In genomic region chr5:143464757-143465118, GRCm38 (mm10) we compare ENCODE assay signal across 8 mouse cellular contexts. TPM values are rescaled to one million over a fixed set of nuclear protein-coding genes. Genes with fewer than 3 reads are reported as not detected.
A peak's percentile ranks its signal among the peaks of the same experiment; 100 is the strongest.
DNase-seq lines count a peak whose midpoint lies in the region; ATAC-seq and TF ChIP-seq lines count a peak whose summit lies in the region.

No protein-coding gene starts in this region.

- peak; percentile 39; the same call in 1 of the 2 replicates for ATAC-seq in heart, embryonic 14.5 days (ENCODE audit: insufficient number of reproducible peaks, insufficient read depth, low FRiP score, low read depth)
- peak; percentile 18 for ATAC-seq in Patski
- ATAC-seq in hindbrain, embryonic 13.5 days (ENCODE audit: low FRiP score): peak; percentile 73
- peak; percentile 48 for ATAC-seq in megakaryocyte-erythroid progenitor cell, adult 5-6 weeks (replicated peaks; ENCODE audit: low FRiP score, low TSS enrichment, poor library complexity, severe bottlenecking)

- H3K9me3 ChIP-seq in heart, embryonic 14.5 days (ENCODE audit: control insufficient read depth, low read length): no peaks in the 10 kb centered on the region
- H3K9me3 ChIP-seq in hindbrain, embryonic 13.5 days: no peaks in the 10 kb centered on the region

- H3K27ac ChIP-seq in heart, embryonic 14.5 days (replicated peaks in 1 of 2; ENCODE audit: control insufficient read depth in 1 of 2, insufficient read depth in 1 of 2, low read depth in 2 of 2, low read length in 2 of 2): peak overlapping the region; percentile 2 to 60
- peak overlapping the region; percentile 84 for H3K27ac ChIP-seq in hindbrain, embryonic 13.5 days

- H3K36me3 ChIP-seq in heart, embryonic 14.5 days (ENCODE audit: control insufficient read depth, insufficient read depth, low read length): peaks cover 25% of the 10 kb centered on the region
- H3K36me3 ChIP-seq in hindbrain, embryonic 13.5 days: peaks cover 30% of the 10 kb centered on the region

- WGBS in heart, embryonic 14.5 days: under 1% methylated on average over 20 of the region's 20 CpGs
- WGBS in hindbrain, embryonic 13.5 days: under 1% methylated on average over 20 of the region's 20 CpGs

- peak overlapping the region; percentile 88 for H3K4me2 ChIP-seq in heart, embryonic 14.5 days (ENCODE audit: low read length)
- H3K4me2 ChIP-seq in hindbrain, embryonic 13.5 days: peak overlapping the region; percentile 84

- TF ChIP-seq CTCF in Patski (IDR thresholded peaks at IDR 0.05): no peak

- no peaks in the 10 kb centered on the region for H3K27me3 ChIP-seq in heart, embryonic 14.5 days (ENCODE audit: control insufficient read depth, insufficient read depth, low read length)
- H3K27me3 ChIP-seq in Patski: peaks cover 3% of the 10 kb centered on the region
- H3K27me3 ChIP-seq in hindbrain, embryonic 13.5 days: no peaks in the 10 kb centered on the region

- H3K9ac ChIP-seq in heart, embryonic 14.5 days (ENCODE audit: low read length): peak overlapping the region; percentile 80
- H3K9ac ChIP-seq in hindbrain, embryonic 13.5 days: peak overlapping the region; percentile 86

- CTCF ChIA-PET in Patski (lab: Charles Lee): interaction anchor here (1.4 kb wide), 1 partner anchor 13 kb away, joined by 3 read pairs; no protein-coding TSS in a partner anchor

- peak overlapping the region; percentile 66 to 74 for H3K4me3 ChIP-seq in heart, embryonic 14.5 days (ENCODE audit: control insufficient read depth in 1 of 2, insufficient read depth in 1 of 2, low read depth in 1 of 2, low read length in 2 of 2)
- peak overlapping the region; percentile 81 for H3K4me3 ChIP-seq in hindbrain, embryonic 13.5 days

- in situ Hi-C loops in Patski (cut with MboI; ENCODE audit: low pct_unique_long_range_greater_than_20kb): no loop called here

- peaks cover 3 to 13% of the 10 kb centered on the region in 2 experiments; a peak in 2 of 4 replicates for H3K4me1 ChIP-seq in heart, embryonic 14.5 days (ENCODE audit: control insufficient read depth in 2 of 2, insufficient read depth in 2 of 2, low read length in 2 of 2)
- peaks cover 24% of the 10 kb centered on the region for H3K4me1 ChIP-seq in hindbrain, embryonic 13.5 days (replicated peaks)

- DNase-seq in heart, adult 18-20 months: no peak
- no peak for DNase-seq in Patski (ENCODE audit: low read depth, low spot score)
- no peak for DNase-seq in retina, postnatal 1 day
- DNase-seq in cerebellum, adult 18-20 months: no peak
- no peak for DNase-seq in c-Kit-positive CD71-positive TER-119-positive erythroid progenitor cells, embryonic 14.5 days (ENCODE audit: low spot score)

- POLR2A ChIA-PET in Patski (lab: Charles Lee): interaction anchor here (0.6 to 1.4 kb wide), 4 partner anchors 8 to 96 kb away, joined by 3 to 7 read pairs (median 4); no protein-coding TSS in a partner anchor

RNA-seq across cellular contexts. Expression of gene Daglb, which starts 0.4 kb away (rescaled TPM):
- polyA plus RNA-seq in heart, embryonic 14.5 days (2014; fragmentation: Nextera tagmentation; extraction: Ambion mirVana): 10.8 TPM in 2 replicates
- 1 to 10 TPM; 8.1 to 9.6 TPM for total RNA-seq in heart, adult 18-20 months (2021)
- 7.3 TPM for polyA plus RNA-seq in Patski (2021)
- 18.2 and 18.3 TPM in 2 replicates for polyA plus RNA-seq in hindbrain, embryonic 13.5 days (2015; fragmentation: Nextera tagmentation; extraction: Ambion mirVana)
- 15.7 and 23.9 TPM in 2 replicates for total RNA-seq in megakaryocyte-erythroid progenitor cell, adult 5-6 weeks (2014; fragmentation: Nextera tagmentation)
- 10.3 and 12.4 TPM in 2 replicates for total RNA-seq in megakaryocyte-erythroid progenitor cell, adult 5-6 weeks (2017)

Comparison
In these comparisons a context has a peak if more than half of its experiments do, and no peak if none do; other contexts are left out.
1. ATAC-seq: peak in every context shown above with its lines; median percentile 73 in hindbrain, embryonic 13.5 days; 48 in megakaryocyte-erythroid progenitor cell, adult 5-6 weeks; 39 in heart, embryonic 14.5 days; 18 in Patski.